Mouse (Mus musculus) lung, postnatal 10 days (tissue): ENCODE data around the gene Klhl22.

Source experiments
- DNase-seq: peaks from one replicate; pipeline ENCODE4 v3.0.0; 2021

Gene Klhl22

DNA sequence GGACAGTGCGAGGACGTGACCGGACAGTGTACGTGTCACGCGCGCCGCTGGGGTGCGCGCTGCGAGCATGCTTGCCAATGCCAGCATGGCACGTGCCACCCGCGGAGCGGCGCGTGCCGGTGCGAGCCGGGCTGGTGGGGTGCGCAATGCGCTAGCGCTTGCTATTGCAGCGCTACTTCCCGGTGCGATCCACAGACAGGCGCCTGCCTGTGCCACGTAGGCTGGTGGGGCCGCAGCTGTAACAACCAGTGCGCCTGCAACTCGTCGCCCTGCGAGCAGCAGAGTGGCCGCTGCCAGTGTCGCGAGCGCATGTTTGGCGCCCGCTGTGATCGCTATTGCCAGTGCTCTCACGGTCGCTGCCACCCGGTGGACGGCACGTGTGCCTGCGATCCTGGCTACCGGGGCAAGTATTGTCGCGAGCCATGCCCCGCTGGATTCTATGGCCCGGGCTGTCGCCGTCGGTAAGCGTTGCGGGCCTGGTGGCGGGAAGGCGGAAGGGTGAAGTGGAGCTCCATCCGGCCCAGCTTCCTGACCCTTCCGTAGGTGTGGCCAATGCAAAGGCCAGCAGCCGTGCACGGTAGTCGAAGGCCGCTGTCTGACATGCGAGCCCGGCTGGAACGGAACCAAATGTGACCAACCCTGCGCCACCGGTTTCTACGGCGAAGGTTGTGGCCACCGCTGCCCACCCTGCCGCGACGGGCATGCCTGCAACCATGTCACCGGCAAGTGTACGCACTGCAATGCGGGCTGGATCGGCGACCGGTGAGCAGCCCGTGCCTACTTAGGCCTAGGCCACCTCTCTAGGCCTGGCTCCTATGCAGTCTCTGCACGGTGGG lies 43.6 kb downstream of the Klhl22 start:
- peak; percentile 50 for DNase-seq

DNA sequence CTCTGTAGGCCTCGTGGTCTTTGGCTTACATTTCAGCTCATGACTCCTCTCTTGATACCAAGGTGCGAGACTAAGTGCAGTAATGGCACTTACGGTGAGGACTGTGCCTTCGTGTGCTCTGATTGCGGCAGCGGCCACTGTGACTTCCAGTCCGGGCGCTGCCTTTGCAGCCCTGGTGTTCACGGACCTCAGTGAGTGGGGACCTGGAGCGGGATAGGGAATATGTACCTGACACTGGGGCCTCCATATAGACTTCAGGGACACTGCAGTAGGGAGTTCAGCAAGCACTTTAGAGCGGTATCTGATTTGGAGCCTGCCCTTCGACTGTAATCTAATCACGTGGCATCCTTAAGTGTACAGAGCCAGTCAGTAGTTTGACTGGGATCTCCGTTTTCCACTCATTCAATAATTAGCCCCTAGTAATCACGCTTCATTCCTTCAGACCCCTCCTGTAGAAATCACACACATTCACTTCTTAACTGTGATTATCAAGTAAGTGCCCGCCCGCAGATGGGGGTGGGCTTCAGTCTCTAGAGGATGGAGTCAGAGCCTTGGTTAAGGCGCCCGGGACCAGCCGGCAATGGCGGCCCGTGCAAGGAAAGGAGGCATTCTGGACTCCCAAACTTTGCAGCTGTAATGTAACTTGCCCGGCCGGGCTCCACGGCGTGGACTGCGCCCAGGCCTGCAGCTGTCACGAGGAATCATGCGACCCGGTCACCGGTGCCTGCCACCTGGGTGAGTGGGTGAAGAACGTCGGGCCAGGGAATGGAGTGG lies 44.4 kb downstream of the Klhl22 start:
- no peak for DNase-seq

DNA sequence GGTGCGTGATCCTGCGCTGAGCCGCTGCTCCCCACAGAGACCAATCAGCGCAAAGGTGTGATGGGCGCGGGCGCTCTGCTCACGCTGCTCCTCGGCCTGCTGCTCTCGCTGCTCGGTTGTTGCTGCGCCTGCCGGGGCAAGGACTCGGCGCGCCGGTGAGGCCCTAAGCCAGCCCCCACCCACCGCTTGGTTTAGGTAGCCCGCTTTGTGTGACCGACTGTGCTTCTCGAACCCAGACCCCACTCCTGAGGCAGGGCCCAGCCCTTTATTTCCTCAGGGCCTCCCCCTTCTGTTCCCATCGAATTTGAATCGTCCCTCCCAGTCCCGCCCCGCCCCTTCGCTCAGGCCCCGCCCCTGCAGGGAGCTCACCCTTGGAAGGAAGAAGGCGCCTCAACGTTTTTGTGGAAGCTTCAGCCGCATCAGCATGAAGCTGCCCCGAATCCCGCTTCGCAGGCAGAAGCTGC lies 45.1 kb downstream of the Klhl22 start:
- no peak for DNase-seq

DNA sequence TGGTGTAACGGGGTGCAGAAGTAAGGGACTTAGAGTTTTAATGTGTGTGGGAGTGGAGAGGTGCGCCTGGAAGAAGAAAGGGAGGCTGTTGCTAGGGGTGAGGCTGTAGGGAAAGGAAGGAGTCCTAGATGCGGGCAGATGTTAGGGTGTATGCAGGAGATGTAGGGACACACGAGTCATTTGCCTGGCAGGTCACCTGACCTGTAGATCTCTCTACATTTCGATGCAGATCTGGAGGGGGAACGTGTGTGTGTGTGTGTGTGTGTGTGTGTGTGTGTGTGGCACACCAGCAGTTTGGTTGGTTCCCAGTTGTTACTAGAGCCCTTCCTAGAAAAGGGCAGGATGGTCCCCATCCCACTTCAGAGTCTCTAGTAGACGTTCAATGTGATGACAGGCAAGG lies 45.6 kb downstream of the Klhl22 start:
- no peak for DNase-seq

DNA sequence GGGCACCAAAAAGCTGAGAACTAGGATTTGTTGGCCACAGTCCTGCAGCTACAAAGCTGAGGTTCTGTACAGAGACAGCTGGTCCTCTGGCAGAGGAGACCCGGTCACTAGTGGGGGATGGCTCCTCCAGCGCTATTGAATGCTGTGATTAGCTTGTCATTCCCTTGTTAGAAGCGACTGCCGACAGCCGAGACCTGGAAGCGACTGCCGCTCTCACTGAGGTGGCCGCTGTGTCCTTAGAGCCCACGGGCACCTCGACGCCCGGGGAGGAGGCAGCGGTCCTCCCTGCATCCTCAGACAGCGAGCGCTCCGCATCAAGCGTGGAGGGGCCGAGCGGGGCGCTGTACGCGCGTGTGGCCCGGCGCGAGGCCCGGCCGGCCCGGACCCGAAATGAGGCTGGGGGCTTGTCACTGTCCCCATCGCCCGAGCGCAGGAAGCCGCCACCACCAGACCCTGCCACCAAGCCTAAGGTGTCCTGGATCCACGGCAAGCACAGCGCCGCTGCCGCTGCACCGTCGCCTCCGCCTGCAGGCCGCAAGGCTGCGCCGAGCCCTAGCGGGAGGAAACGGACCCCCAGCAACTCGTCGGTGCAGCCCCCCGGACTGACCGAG lies 47.3 kb downstream of the Klhl22 start:
- peak; percentile 65 for DNase-seq

DNA sequence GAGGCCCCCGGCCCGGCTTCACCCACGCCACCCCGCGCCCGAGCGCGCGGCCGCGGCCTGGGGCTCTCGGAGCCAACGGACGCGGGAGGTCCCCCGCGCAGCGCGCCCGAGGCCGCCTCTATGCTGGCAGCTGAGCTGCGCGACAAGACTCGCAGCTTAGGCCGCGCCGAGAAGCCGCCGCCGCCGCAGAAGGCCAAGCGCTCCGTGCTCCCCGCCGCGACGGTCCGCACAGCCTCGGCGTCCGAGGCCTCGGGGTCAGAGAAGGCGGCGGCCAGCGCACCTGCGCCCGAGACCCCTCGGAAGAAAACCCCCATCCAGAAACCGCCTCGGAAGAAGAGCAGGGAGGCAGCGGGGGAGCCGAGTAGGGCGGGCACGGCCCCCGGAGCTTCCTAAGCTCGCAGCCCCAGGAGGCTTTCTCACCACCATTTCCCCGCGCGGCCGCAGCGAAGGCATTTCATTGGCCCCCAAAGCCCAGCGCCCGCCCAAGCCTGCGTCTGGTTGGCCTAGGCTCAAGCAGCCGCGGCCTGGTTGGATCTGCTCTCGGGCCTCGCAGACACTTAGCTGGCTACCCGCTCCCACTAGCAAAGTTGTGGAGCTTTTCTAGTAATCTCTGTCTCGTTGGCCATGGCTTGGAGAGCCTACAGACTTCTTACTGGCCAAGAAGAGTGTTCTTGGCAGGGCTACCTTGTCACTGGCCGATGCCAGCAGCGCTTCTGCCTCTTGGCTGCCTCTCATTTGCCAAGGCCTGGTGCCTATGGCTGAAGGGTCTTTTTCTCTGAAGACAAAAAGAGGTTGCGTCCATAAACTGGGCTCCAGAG lies 48.0 kb downstream of the Klhl22 start:
- DNase-seq: peak; percentile 90

DNA sequence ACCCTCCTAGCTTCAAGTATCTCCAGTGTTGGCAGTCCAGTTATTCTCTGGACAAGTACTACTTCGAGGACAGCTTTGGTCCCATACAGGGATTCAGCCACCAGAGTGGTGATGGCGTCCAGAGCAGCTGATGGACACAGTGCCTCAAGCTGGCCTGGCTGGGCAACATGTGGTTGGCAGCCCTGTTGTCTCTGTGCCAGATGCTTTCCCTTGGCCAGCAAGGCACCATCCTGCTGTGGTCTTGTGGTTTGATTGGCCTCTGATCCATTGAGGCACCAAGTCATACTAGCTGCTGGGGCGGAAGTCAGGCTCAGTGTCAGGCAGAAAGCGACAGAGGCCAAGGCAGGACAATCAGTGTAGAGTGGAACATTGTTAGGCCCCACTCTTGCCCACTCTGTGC lies 49.7 kb downstream of the Klhl22 start:
- no peak for DNase-seq

DNA sequence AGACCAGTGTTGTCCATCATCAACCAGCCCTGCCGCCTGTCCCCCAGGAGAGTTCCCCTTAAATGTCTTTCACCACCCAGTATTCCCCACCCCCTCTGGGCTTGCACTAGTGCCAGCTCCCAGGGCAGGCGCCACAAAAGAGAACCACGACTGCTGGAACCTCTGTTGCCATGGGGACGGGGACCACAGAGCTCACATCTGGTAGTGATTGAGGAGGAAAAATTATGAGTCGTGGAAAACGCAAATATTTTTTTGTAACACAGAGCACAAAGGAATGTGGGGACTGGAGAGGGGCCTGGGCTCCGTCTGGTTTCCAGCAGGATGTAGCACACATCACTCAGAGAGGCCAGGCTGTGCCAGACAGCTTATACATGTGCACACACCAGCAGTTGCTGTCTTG lies 50.3 kb downstream of the Klhl22 start:
- DNase-seq: peak; percentile 88

DNA sequence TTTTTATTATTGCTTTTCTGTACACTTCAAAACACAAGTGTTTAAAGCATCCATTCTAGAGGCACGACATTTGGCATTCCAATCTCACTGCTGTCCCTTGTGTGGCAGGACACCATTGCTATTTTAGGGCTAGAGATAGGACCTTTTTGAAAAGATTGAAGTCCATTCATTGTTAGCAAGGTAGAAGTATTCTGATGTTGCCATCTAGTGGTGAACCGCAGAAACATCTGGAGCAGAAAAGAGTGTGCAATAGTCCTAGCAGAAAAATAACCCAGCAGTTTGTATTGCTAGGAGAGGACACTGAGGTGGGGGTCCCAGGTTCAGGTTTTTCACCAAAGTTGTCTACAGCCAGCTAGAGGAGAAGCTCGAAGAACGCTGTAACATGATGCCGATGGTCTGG lies 52.7 kb downstream of the Klhl22 start:
- peak; percentile 60 for DNase-seq

DNA sequence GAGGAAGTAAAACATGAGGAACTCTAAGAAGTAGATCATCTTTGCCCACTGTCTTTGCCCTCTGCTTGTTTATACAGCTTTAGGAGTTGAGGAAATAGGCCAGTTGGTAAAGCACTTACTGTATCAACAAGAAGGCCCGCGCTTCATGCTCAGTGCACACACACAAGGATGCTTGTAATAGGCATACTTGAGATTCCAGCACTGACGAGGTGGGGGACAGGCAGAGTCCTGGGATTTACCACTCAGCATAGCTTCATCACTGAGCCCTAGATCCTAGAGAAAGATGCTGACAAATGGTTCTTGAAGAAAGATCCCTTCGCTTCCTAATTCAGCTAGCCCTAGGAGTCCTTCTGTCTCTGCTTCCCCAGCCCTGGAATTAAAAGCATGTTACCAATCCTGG lies 53.8 kb downstream of the Klhl22 start:
- no peak for DNase-seq

DNA sequence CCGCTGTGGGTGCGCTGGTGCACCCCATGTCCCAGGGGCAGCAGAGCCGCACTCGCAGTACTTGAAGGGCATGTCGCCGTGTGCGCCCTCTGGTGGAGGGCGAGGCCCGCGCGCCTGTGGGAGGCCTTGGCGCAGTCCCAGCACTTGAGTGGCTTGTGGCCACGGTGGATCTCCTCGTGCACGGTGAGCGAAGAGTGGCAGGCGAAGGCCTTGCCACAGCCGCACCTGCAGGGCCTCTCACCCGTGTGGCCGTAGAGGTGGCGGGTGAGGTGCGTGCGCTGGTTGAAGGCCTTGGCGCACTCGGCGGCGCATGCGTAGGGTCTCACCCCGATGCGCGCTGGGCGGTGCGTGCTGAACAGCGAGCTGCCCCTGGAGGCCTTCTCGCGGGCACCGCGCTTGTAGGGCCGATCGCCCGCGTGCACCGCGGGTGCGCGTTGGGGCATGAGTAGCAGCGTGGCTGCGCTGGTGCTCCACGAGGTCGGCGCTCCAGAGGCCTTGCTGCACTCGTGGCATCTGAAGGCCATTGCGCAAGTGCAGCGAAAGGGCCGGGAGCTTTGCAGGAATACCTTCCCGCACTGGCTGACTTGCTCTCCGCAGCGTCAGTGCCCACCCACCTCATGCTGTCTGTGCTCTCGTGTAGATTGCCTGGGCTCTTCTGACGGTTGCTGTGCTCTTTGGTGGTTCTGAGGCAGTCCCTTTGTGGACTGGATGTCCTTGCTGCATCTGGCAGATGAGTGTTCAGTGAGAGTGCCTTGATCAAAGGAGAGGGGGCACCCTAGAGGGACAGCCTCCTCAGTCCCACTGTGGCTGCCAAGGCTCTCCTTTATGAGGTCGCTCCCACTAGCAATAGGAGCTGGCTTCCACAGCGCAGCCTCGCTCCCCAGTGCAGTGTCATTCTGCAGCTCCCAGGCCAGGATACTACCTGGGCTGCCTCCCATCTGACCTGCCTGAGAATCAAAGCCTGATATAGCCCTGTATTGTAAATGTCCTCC lies 56.3 kb downstream of the Klhl22 start:
- DNase-seq: peak; percentile 74

DNA sequence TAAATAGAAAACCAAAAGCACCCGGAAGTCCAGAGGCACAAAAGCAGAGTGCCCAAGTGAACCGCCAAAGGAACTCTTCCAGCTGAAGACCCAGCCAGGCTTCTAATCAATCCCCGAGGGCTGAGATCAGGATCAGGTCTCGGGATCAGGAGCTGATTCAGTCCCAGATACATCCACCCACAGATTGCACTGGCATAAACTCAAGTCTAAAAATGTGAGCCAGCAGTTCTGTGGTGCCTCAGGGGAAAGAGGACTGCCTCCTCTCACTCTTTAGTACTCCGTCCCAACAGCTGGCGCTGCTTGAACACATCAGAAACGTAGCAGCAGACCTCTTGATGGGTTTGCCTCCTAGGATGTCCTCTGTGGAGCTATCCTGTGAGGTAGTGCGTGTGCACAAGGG lies 57.1 kb downstream of the Klhl22 start:
- no peak for DNase-seq

DNA sequence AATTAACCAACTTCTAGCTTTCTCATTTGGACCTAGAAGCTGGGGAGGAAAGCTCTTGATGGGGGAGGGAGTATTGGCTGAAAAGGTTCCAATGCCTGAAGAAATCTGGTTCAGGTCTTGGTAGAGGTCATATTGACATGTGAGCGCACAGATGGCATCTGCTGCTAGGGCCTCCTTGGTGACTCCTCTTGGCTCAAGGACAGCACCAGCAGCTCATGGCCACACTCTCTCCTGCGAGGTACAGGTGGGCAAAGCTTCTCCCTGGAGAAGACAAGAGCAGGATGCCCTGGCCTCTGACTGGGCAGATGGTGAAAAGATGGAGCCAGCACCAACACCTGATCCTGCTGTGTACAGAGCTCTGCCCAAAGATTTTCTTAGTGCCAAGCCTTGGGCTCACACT lies 67.1 kb downstream of the Klhl22 start:
- DNase-seq: no peak

DNA sequence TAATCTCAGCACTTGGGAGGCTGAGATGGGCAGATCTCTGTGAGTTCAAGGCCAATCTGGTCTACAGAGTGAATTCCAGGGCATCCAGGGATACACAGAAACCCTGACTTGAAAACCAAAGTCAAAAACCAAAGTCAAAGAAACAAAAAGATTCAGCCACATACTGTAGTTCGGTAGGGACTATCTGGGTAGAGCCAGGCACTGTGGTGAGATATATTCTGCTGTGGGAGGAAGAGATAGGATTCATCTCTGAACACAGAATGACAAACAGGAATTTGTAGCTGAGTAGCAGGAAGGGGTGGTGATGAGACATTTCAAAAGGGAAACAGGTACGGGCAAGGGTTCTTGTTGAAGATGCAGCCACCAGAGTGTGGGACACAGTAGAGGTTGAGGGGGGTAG lies 68.8 kb downstream of the Klhl22 start:
- no peak for DNase-seq

DNA sequence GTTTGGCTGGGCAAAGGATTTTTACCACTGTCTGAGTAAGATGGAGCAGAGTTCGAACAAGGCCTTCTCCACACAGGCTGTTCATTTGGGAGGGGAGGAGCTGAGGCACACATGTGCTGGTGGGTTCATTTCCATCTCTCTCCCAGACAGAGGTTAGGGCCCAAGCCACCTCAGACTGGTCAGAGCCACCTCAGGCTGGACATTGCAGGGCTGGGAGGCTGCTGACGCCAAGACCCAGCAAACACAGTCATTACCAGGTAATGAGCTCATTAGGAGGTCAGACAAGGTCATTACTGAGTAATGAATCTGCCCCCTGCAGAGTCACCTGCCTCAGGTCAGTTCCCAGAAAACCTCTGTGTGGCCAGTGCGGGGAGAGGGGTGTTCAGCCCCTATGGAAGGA lies 69.4 kb downstream of the Klhl22 start:
- DNase-seq: no peak

DNA sequence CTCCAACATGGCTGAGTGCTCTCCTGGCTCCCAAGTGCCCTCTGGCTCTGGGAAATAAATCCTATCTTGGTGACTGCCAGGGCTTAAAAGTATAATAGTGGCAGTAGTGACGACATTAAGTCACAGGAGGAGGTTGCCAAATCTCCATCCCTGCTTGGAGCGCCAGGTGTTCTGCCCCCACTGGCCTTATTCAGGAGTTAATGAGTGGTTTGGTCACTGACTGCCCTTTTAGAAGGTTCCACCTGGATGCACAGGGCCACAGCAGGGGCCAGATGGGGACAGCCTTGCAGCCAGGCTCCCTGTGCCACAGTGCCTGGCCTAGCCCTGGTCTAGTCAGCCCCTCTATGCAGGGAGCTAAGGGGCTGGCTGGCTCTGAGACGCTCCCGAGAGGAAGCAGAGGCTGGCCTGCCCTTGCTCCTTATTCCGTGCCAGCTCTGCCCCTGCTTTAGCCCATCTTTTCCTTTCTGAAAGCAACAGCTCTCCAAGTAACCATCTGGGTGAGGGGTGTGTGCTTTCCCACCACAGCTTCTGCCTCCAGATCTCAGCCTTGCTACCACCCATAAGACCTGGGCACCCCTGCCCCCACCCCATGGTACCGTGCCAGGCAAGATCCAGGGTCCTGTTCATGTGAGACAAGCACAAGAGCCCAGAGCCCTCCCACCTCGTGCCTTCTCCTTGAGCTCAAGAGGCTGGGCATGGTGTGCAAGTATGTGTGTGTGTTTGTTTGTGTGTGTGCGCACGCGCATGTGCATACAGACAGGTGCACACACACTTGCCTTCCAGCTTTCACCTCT lies 71.2 kb downstream of the Klhl22 start:
- no peak for DNase-seq

DNA sequence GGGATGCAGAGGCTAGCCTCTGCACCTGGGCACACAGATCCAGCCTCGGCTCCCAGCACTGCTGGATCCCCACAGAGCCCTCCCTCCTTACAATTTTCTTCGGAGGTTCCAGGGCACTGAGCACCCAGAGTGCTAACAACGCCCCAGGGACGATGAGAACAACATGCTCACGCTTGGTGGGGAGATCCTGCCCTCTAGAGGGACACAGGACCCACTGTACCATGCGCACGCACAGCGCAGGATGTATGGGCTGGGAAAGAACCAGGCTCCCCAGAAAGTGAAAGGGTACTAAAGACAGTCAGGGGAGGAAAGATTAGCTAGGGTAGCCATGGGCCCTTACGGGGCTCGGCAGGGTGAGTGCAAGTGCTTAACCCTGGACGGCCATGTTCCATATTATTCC lies 72.4 kb downstream of the Klhl22 start:
- DNase-seq: no peak

DNA sequence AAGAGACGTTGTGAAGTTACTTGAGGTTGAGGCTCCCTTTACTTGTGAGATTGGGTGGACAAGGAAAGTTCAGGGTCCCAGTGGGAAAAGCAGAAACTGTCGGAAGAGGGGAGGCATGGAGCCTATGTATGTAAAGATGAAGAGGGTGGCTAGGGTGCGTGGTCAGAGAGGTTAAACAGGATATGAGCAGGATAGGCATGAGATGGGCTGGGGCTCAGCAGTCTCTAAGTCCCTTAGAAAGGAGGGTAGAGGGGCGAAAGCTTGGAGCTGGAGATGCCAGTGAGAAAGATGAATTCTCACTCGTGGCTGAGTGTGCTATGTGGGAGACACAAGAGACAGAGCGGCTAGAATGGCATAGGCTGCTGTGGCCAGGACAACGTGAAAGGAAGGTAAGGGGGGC lies 73.4 kb downstream of the Klhl22 start, which contains the start of gene B830017H08Rik:
TSS of gene B830017H08Rik (plus strand) at position 301 of the 400 bp plus-strand sequence.
- DNase-seq: no peak

DNA sequence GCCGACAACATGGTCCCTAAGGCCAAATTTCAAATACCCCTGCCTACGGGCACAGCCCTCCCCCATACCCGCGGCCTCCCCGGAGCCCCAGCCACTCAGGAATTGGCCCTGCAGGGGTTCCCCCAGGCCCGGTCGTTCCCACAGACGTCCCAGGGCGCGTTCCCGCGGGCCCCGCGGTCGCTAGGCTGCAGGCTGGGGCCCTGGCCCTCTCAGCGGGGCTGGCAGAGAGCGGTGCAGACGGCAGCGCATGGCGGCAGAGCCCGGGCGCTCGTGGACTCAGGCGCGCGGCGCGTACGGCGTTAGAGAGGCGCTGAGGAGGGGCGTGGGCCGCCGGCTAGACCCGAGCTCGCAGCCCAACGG lies 73.9 kb downstream of the Klhl22 start:
- DNase-seq: no peak

DNA sequence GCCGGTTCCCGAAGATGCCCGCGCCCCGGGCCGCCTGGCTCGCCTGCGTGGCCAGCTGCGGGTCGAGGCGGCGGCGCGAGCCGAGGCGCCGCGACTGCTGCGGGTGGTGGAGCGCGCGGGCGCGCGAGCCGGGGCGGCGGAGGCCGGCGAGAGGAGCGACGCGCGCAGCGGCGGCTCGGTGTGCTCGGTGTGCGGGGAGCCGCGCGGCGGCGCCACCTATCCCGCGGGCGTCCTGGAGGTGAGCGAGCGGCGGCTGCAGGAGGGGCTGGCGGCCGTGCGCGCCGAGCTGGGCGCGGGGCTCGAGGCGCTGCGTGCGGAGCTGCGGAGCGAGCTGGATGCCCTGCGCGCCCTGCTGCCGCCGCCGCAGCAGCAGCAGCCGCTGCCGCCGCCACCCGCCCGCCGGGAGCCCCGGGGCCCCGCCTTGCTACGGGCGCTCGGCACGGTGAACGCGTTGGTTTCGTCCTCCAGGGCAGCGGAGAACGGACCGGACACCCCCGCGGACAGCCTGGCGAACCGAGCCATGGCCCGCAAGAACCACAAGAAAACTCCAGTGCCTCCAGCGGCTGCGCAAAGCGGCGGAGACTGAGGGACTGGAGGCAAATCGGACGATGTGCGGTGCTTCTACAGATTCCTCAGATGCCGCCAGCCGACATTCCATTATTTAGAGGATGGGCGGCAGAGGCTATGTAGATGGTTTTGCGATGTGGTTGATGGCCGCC lies 74.4 kb downstream of the Klhl22 start:
- DNase-seq: no peak
